In genomic region chr15:99399503-99400245, GRCm38 (mm10) we compare ENCODE assay signal across 11 mouse cellular contexts. TPM values are rescaled to one million over a fixed set of nuclear protein-coding genes. Genes with fewer than 3 reads are reported as not detected.
DNase-seq lines count a peak whose midpoint lies in the region; ATAC-seq and TF ChIP-seq lines count a peak whose summit lies in the region.
"Had no signal": no experiment of that assay in that cellular context is flagged by ENCODE, and none has a peak within 500 bp of the region (broad histone marks: within the 10 kb centered on the region; RNA-seq: fewer than 3 reads in every experiment).

No protein-coding gene starts in this region.

- H3K4me2 ChIP-seq in kidney, postnatal 0 days (ENCODE audit: low read length) = no peak overlapping the region
- H3K4me2 ChIP-seq: hindbrain, embryonic 15.5 days had no signal

- 62% methylated on average over 15 of the region's 15 CpGs for WGBS in kidney, postnatal 0 days

- peaks cover 41% of the 10 kb centered on the region; the same call in 1 of the 2 replicates for H3K4me1 ChIP-seq in kidney, postnatal 0 days (replicated peaks; ENCODE audit: insufficient read depth, low read length)

- H3K4me3 ChIP-seq in kidney, postnatal 0 days (replicated peaks; ENCODE audit: low read depth, low read length) = no peak overlapping the region
- H3K4me3 ChIP-seq: hindbrain, embryonic 15.5 days had no signal

- ATAC-seq in kidney, postnatal 0 days (replicated peaks; ENCODE audit: low FRiP score, low read depth) = no peak
- ATAC-seq: forebrain, embryonic 14.5 days had no signal

- peak overlapping the region; percentile 15; the same call in 1 of the 2 replicates for H3K27ac ChIP-seq in kidney, postnatal 0 days
- H3K27ac ChIP-seq: hindbrain, embryonic 15.5 days had no signal

- H3K36me3 ChIP-seq in kidney, postnatal 0 days (ENCODE audit: insufficient read depth, low read length) = peaks cover 18% of the 10 kb centered on the region

- no peaks in the 10 kb centered on the region for H3K27me3 ChIP-seq in kidney, postnatal 0 days (ENCODE audit: insufficient read depth, low read length)
- H3K27me3 ChIP-seq: hindbrain, embryonic 15.5 days had no signal

- H3K9ac ChIP-seq in kidney, postnatal 0 days (ENCODE audit: low read depth, low read length) = no peak overlapping the region
- H3K9ac ChIP-seq: hindbrain, embryonic 15.5 days had no signal

- DNase-seq in adrenal gland, postnatal 36 days = peak; percentile 41 to 64
- no peak for DNase-seq in adrenal gland, adult 8-10 months
- DNase-seq in kidney, postnatal 0 days (ENCODE audit: low spot score) = no peak
- DNase-seq in kidney, adult 8-10 months = no peak
- peak; percentile 92 for DNase-seq in MN1 (ENCODE audit: low spot score)
- DNase-seq in lung, postnatal 4 days = peak; percentile 53 to 58
- no peak for DNase-seq in layer of hippocampus, postnatal 10 days (ENCODE audit: low spot score in 2 of 2)
- no peak for DNase-seq in layer of hippocampus, postnatal 14 days (ENCODE audit: low spot score in 2 of 2)
- DNase-seq: cerebellum, adult 8-10 months had no signal

- no peaks in the 10 kb centered on the region for H3K9me3 ChIP-seq in kidney, postnatal 0 days (replicated peaks; ENCODE audit: low read length)
- H3K9me3 ChIP-seq: hindbrain, embryonic 15.5 days had no signal

- TF ChIP-seq CTCF in kidney, postnatal 0 days (IDR thresholded peaks at IDR 0.05; ENCODE audit: low read depth) = no peak

RNA-seq across cellular contexts. Expression of gene Tmbim6, which starts 7.0 kb away (rescaled TPM):
- 100 to 1,000 TPM; 506 to 839 TPM for total RNA-seq in adrenal gland, postnatal 36 days (2021)
- 100 to 1,000 TPM; 442 to 837 (median 596) TPM for total RNA-seq in adrenal gland, adult 8-10 months (2022)
- 774 and 842 TPM in 2 replicates for polyA plus RNA-seq in kidney, postnatal 0 days (2015; fragmentation: Nextera tagmentation; extraction: Ambion mirVana)
- 100 to 1,000 TPM; 356 to 357 TPM for total RNA-seq in layer of hippocampus, postnatal 10 days (2021)
- total RNA-seq in layer of hippocampus, postnatal 14 days (2021) = 100 to 1,000 TPM; 357 to 369 TPM

RNA-seq across cellular contexts. Expression of gene Fmnl3, which starts 29.4 kb away (rescaled TPM):
- total RNA-seq in adrenal gland, postnatal 36 days (2021) = 10 to 100 TPM; 17.3 to 22.1 TPM
- 10 to 100 TPM; 16.5 to 29.3 (median 24.4) TPM for total RNA-seq in adrenal gland, adult 8-10 months (2022)
- polyA plus RNA-seq in kidney, postnatal 0 days (2015; fragmentation: Nextera tagmentation; extraction: Ambion mirVana) = 31.6 and 33.4 TPM in 2 replicates
- 10 to 100 TPM; 13.8 to 18.0 TPM for total RNA-seq in layer of hippocampus, postnatal 10 days (2021)
- total RNA-seq in layer of hippocampus, postnatal 14 days (2021) = 10 to 100 TPM; 12.6 to 13.8 TPM

RNA-seq across cellular contexts. Expression of gene Nckap5l, which starts 57.9 kb away (rescaled TPM):
- total RNA-seq in adrenal gland, postnatal 36 days (2021) = 10 to 100 TPM; 30.4 to 36.0 TPM
- 10 to 100 TPM; 20.2 to 54.8 (median 28.3) TPM for total RNA-seq in adrenal gland, adult 8-10 months (2022)
- polyA plus RNA-seq in kidney, postnatal 0 days (2015; fragmentation: Nextera tagmentation; extraction: Ambion mirVana) = 6.5 and 8.0 TPM in 2 replicates
- 10 to 100 TPM; 32.5 to 38.1 TPM for total RNA-seq in layer of hippocampus, postnatal 10 days (2021)
- total RNA-seq in layer of hippocampus, postnatal 14 days (2021) = 10 to 100 TPM; 29.1 to 34.9 TPM

Comparison
In these comparisons a context has a peak if more than half of its experiments do, and no peak if none do; other contexts are left out.
1. DNase-seq: peak in adrenal gland, postnatal 36 days (2 of 2), MN1 (single experiment) and lung, postnatal 4 days (2 of 2); none in adrenal gland, adult 8-10 months (single experiment), kidney, postnatal 0 days (single experiment), kidney, adult 8-10 months (0 of 2), layer of hippocampus, postnatal 10 days (0 of 2) and layer of hippocampus, postnatal 14 days (0 of 2).